Mouse (Mus musculus) C2C12 (cell line): ENCODE measurements around the gene Pex12.

Experiments used
- CEBPB ChIP-seq: IDR thresholded peaks from one replicate; pipeline ENCODE4 v1.6.1; 2011; ENCODE audit warnings: low read depth, mild to moderate bottlenecking, control low read depth, moderate library complexity
- CTCF ChIP-seq: IDR thresholded peaks from one replicate; pipeline ENCODE4 v1.5.1; 2011; ENCODE audit not compliant: control insufficient read depth, insufficient read depth, insufficient read length
- FOSL1 ChIP-seq: IDR thresholded peaks from one replicate; pipeline ENCODE4 v1.8.0; 2011; ENCODE audit warnings: mild to moderate bottlenecking, low read length; ENCODE audit not compliant: poor library complexity, insufficient read depth, severe bottlenecking
- MAX ChIP-seq: IDR thresholded peaks from one replicate; pipeline ENCODE4 v1.6.1; 2011; ENCODE audit warnings: mild to moderate bottlenecking, control low read depth
- MYOD1 ChIP-seq: IDR thresholded peaks from one replicate; pipeline ENCODE4 v1.6.1; 2011; ENCODE audit warnings: low read depth; ENCODE audit not compliant: control insufficient read depth, insufficient read length
- USF1 ChIP-seq: IDR thresholded peaks from one replicate; pipeline ENCODE4 v1.6.1; 2011; ENCODE audit warnings: low read depth, mild to moderate bottlenecking, control low read depth, moderate library complexity

DNA sequence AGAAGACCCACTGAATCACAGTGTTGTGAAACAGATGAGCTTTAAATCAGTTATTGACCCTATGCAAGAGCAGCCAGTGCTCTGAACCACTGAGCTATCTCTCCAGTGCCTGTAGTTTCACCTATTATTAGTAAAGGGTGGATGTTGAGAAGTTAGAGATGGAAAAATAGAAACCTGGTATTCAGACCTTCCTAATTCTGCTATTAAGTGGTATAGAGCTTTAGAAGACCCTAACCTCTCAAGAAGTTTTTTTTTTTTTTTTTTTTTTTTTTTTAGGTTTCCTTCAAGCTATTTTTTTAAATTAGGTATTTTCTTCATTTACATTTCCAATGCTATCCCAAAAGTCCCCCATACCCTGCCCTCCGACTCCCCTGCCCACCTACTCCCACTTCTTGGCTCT, 9.2 kb downstream of the Pex12 start:
- TF ChIP-seq CTCF (no peak), MYOD1 (no peak), FOSL1 (no peak), CEBPB (no peak), USF1 (no peak), MAX (no peak)
